Mouse (Mus musculus) liver, adult 2 months (tissue): ENCODE measurements at regions not wholly inside any gene's neighbourhood (a gene's known extent, or its start where the extent isn't known, plus 50 kb on each side); places are given as distances from the start of the nearest gene placed in this dataset.

Experiments
- DNase-seq: peaks from one replicate; pipeline ENCODE4 v3.0.0-alpha.2; 2011; ENCODE audit warnings: low read depth, low spot score; ENCODE audit errors: extremely low read depth
- H3K27ac ChIP-seq: fragments of 200-500 bp; replicated peaks from 2 replicates; pipeline ENCODE4 v1.5.1; 2012; ENCODE audit warnings: low read depth, mild to moderate bottlenecking, control low read depth, inconsistent platforms, low read length; ENCODE audit not compliant: insufficient read depth
- H3K27me3 ChIP-seq: fragments of 200-500 bp; 2 replicates; pipeline ENCODE4 v1.6.1; 2012; ENCODE audit warnings: mild to moderate bottlenecking, moderate library complexity, low read length, inconsistent platforms; ENCODE audit not compliant: control insufficient read depth, insufficient read depth
- H3K36me3 ChIP-seq: fragments of 200-500 bp; 2 replicates; pipeline ENCODE4 v1.6.1; 2012; ENCODE audit warnings: low read length, inconsistent platforms; ENCODE audit not compliant: control insufficient read depth, insufficient read depth
- H3K4me1 ChIP-seq: fragments of 200-500 bp; 2 replicates; pipeline ENCODE4 v1.6.1; 2011; ENCODE audit warnings: low read length; ENCODE audit not compliant: control insufficient read depth, insufficient read depth
- H3K4me3 ChIP-seq: fragments of 200-500 bp; 2 replicates; pipeline ENCODE4 v1.5.1; 2011; ENCODE audit warnings: low read depth, mild to moderate bottlenecking, control low read depth, low read length, moderate library complexity; ENCODE audit not compliant: insufficient read depth
- H3K79me2 ChIP-seq: fragments of 200-500 bp; 2 replicates; pipeline ENCODE4 v1.6.1; 2012; ENCODE audit warnings: inconsistent platforms, mild to moderate bottlenecking, low read length, moderate library complexity; ENCODE audit not compliant: control insufficient read depth, insufficient read depth
- H3K9ac ChIP-seq: fragments of 200-500 bp; 2 replicates; pipeline ENCODE4 v1.6.1; 2012; ENCODE audit warnings: low read depth, mild to moderate bottlenecking, control low read depth, inconsistent platforms, low read length
- CTCF ChIP-seq: fragments of 200-500 bp; IDR thresholded peaks from 2 replicates; pipeline ENCODE4 v1.5.1; 2011; ENCODE audit warnings: low read depth, low read length, control low read depth
- POLR2A ChIP-seq: fragments of 200-500 bp; IDR thresholded peaks from 2 replicates; pipeline ENCODE4 v1.6.1; 2011; ENCODE audit warnings: low read length, control low read depth; ENCODE audit not compliant: insufficient read depth; ENCODE audit errors: extremely low read depth
- WGBS: fragments of 180-500 bp; shearing (Covaris S2); methylation state at CpG from one replicate; pipeline ENCODE4 v1.1.7; 2018; 5-methylcytosine and 5-hydroxymethylcytosine counted together

GRCm38 (mm10) chr13:37581374-37581773, 196.8 kb upstream of the Rreb1 start:
- no peak overlapping the region for H3K4me3 ChIP-seq
- no peak for DNase-seq

GRCm38 (mm10) chr13:37585476-37585875, 192.7 kb upstream of the Rreb1 start:
- WGBS: 83% methylated on average over 5 of the region's 5 CpGs
- no peaks in the 10 kb centered on the region for H3K79me2 ChIP-seq
- no peak for DNase-seq
- H3K9ac ChIP-seq: no peak overlapping the region
- TF ChIP-seq CTCF: no peak
- no peaks in the 10 kb centered on the region for H3K4me1 ChIP-seq
- no peak overlapping the region for H3K4me3 ChIP-seq
- H3K36me3 ChIP-seq: no peaks in the 10 kb centered on the region
- no peaks in the 10 kb centered on the region for H3K27me3 ChIP-seq
- no peak overlapping the region for H3K27ac ChIP-seq

More at GRCm38 (mm10) chr13:37581374-37581773, 196.8 kb upstream of the Rreb1 start:
- Histone ChIP-seq H3K27me3 (no peaks in the 10 kb centered on the region), H3K36me3 (no peaks in the 10 kb centered on the region), H3K27ac (no peak overlapping the region), H3K9ac (no peak overlapping the region), H3K79me2 (no peaks in the 10 kb centered on the region), H3K4me1 (no peaks in the 10 kb centered on the region)
- WGBS: 91% methylated on average over 6 of the region's 6 CpGs
- TF ChIP-seq POLR2A (no peak), CTCF (no peak)

GRCm38 (mm10) chr13:37586511-37586910, 191.7 kb upstream of the Rreb1 start:
- H3K27me3 ChIP-seq: no peaks in the 10 kb centered on the region
- no peaks in the 10 kb centered on the region for H3K79me2 ChIP-seq
- TF ChIP-seq POLR2A (no peak), CTCF (no peak)
- no peaks in the 10 kb centered on the region for H3K36me3 ChIP-seq
- 71% methylated on average over 4 of the region's 4 CpGs for WGBS
- no peaks in the 10 kb centered on the region for H3K4me1 ChIP-seq
- no peak overlapping the region for H3K4me3 ChIP-seq
- no peak overlapping the region for H3K27ac ChIP-seq
- no peak overlapping the region for H3K9ac ChIP-seq
- no peak for DNase-seq

GRCm38 (mm10) chr13:37587911-37588310, 190.3 kb upstream of the Rreb1 start:
- no peaks in the 10 kb centered on the region for H3K4me1 ChIP-seq
- H3K9ac ChIP-seq: no peak overlapping the region
- H3K27me3 ChIP-seq: no peaks in the 10 kb centered on the region
- DNase-seq: no peak
- H3K36me3 ChIP-seq: no peaks in the 10 kb centered on the region
- H3K79me2 ChIP-seq: no peaks in the 10 kb centered on the region
- TF ChIP-seq CTCF (no peak), POLR2A (no peak)
- 99% methylated on average over 3 of the region's 3 CpGs for WGBS
- H3K27ac ChIP-seq: no peak overlapping the region
- no peak overlapping the region for H3K4me3 ChIP-seq

GRCm38 (mm10) chr13:37588528-37589176, 189.5 kb upstream of the Rreb1 start:
- H3K4me3 ChIP-seq: no peak overlapping the region
- no peak for DNase-seq
- 94% methylated on average over 8 of the region's 8 CpGs for WGBS

GRCm38 (mm10) chr13:37592149-37592548, 186.1 kb upstream of the Rreb1 start:
- H3K79me2 ChIP-seq: no peaks in the 10 kb centered on the region
- no peak for TF ChIP-seq POLR2A
- TF ChIP-seq CTCF: no peak
- no peak overlapping the region for H3K9ac ChIP-seq
- WGBS: 89% methylated on average over 5 of the region's 5 CpGs
- H3K4me3 ChIP-seq: no peak overlapping the region
- H3K4me1 ChIP-seq: peaks cover 7% of the 10 kb centered on the region
- H3K36me3 ChIP-seq: no peaks in the 10 kb centered on the region
- no peaks in the 10 kb centered on the region for H3K27me3 ChIP-seq
- no peak for DNase-seq
- no peak overlapping the region for H3K27ac ChIP-seq

More at GRCm38 (mm10) chr13:37588528-37589176, 189.5 kb upstream of the Rreb1 start:
- no peaks in the 10 kb centered on the region for H3K27me3 ChIP-seq
- no peak overlapping the region for H3K27ac ChIP-seq
- H3K4me1 ChIP-seq: no peaks in the 10 kb centered on the region
- no peak overlapping the region for H3K9ac ChIP-seq
- no peak for TF ChIP-seq CTCF
- no peak for TF ChIP-seq POLR2A
- no peaks in the 10 kb centered on the region for H3K79me2 ChIP-seq
- H3K36me3 ChIP-seq: no peaks in the 10 kb centered on the region
